Mouse (Mus musculus) CH12.LX (cell line): ENCODE results near the gene Anapc15-ps. TPM values are rescaled to one million over a fixed set of nuclear protein-coding genes. Genes with fewer than 3 reads are reported as not detected.

Experiments used
- DNase-seq: peaks from one replicate; pipeline ENCODE4 v3.0.0-alpha.2; 2013; ENCODE audit errors: extremely low read depth
- H3K27ac ChIP-seq: 2 replicates; pipeline ENCODE4 v1.5.1; 2012; ENCODE audit warnings: low read depth, mild to moderate bottlenecking, control low read depth, moderate library complexity; ENCODE audit not compliant: insufficient read depth
- H3K27me3 ChIP-seq: replicated peaks from 2 replicates; pipeline ENCODE3; 2012; ENCODE audit warnings: inconsistent platforms
- H3K36me3 ChIP-seq, 2 experiments: replicated peaks in 1 of 2; 2 replicates each; pipeline versions ENCODE3 to v1.6.1; 2012; ENCODE audit warnings: inconsistent platforms in 1 of 2, low read length in 1 of 2, mild to moderate bottlenecking in 1 of 2, mixed read lengths in 1 of 2, moderate library complexity in 1 of 2; ENCODE audit not compliant: control insufficient read depth in 1 of 2, insufficient read depth in 1 of 2
- H3K4me1 ChIP-seq, 2 experiments: 2 replicates each; pipeline ENCODE4 v1.6.1; 2012; ENCODE audit warnings: inconsistent platforms in 1 of 2, moderate library complexity in 1 of 2; ENCODE audit not compliant: insufficient read depth in 2 of 2, control insufficient read depth in 1 of 2
- H3K4me2 ChIP-seq: 2 replicates; pipeline ENCODE4 v1.6.1; 2012; ENCODE audit warnings: low read depth, mild to moderate bottlenecking, control low read depth; ENCODE audit not compliant: poor library complexity, insufficient read depth, severe bottlenecking
- H3K4me3 ChIP-seq, 3 experiments: fragments of 150-350 bp in 1 of 3; sonication (generic) in 1 of 3; replicated peaks in 1 of 3; 2 replicates each; pipeline versions ENCODE3 to v1.5.1; 2011 to 2012; ENCODE audit warnings: low read depth in 2 of 3, low read length in 2 of 3, mild to moderate bottlenecking in 2 of 3, moderate library complexity in 2 of 3, control low read depth in 1 of 3, improper control_type of control experiment in 1 of 3, inconsistent platforms in 1 of 3, mixed read lengths in 1 of 3; ENCODE audit not compliant: poor library complexity in 1 of 3
- H3K79me2 ChIP-seq: replicated peaks from 2 replicates; pipeline ENCODE4 v1.6.1; 2012; ENCODE audit warnings: mild to moderate bottlenecking, moderate library complexity; ENCODE audit not compliant: control insufficient read depth, poor library complexity, insufficient read depth, severe bottlenecking; ENCODE audit errors: extremely low read depth
- H3K9ac ChIP-seq: 2 replicates; pipeline ENCODE4 v1.6.1; 2012; ENCODE audit warnings: low read depth, mild to moderate bottlenecking, control low read depth, moderate library complexity; ENCODE audit not compliant: insufficient read depth
- H3K9me3 ChIP-seq: replicated peaks from 2 replicates; pipeline ENCODE3; 2012; ENCODE audit warnings: low read length, inconsistent platforms, mixed read lengths
- BHLHE40 ChIP-seq: IDR thresholded peaks from 2 replicates; pipeline ENCODE4 v1.6.1; 2011; ENCODE audit warnings: mild to moderate bottlenecking, low read depth, low read length, improper control_type of control experiment
- CHD1 ChIP-seq: IDR thresholded peaks from 2 replicates; pipeline ENCODE4 v1.6.1; 2012; ENCODE audit warnings: low read depth, low read length, improper control_type of control experiment, inconsistent platforms
- CHD2 ChIP-seq: IDR thresholded peaks from 2 replicates; pipeline ENCODE4 v1.6.1; 2011; ENCODE audit warnings: low read length, improper control_type of control experiment
- E2F4 ChIP-seq: IDR thresholded peaks from 2 replicates; pipeline ENCODE4 v1.6.1; 2011; ENCODE audit warnings: low read depth, low read length, improper control_type of control experiment; ENCODE audit not compliant: insufficient replicate concordance
- ELF1 ChIP-seq: IDR thresholded peaks from 2 replicates; pipeline ENCODE4 v1.6.1; 2014; ENCODE audit warnings: low read depth, mild to moderate bottlenecking, inconsistent platforms, low read length, improper control_type of control experiment
- ETS1 ChIP-seq: conservative IDR thresholded peaks from 2 replicates; pipeline ENCODE4 v1.6.1; 2012; ENCODE audit warnings: low read depth, mild to moderate bottlenecking, inconsistent platforms, low read length, improper control_type of control experiment, moderate library complexity
- HCFC1 ChIP-seq: IDR thresholded peaks from 2 replicates; pipeline ENCODE4 v1.6.1; 2012; ENCODE audit warnings: low read depth, mild to moderate bottlenecking, inconsistent platforms, low read length, improper control_type of control experiment
- IRF4 ChIP-seq: IDR thresholded peaks from 2 replicates; pipeline ENCODE4 v1.6.1; 2014; ENCODE audit warnings: low read depth, mild to moderate bottlenecking, inconsistent platforms, low read length, improper control_type of control experiment
- KAT2A ChIP-seq: IDR thresholded peaks from 2 replicates; pipeline ENCODE4 v1.6.1; 2012; ENCODE audit warnings: low read length, improper control_type of control experiment, inconsistent platforms; ENCODE audit not compliant: insufficient replicate concordance
- MAZ ChIP-seq: IDR thresholded peaks from 2 replicates; pipeline ENCODE4 v1.6.1; 2012; ENCODE audit warnings: low read depth, mild to moderate bottlenecking, inconsistent platforms, low read length, improper control_type of control experiment, moderate library complexity
- MXI1 ChIP-seq: IDR thresholded peaks from 2 replicates; pipeline ENCODE4 v1.6.1; 2011; ENCODE audit warnings: mild to moderate bottlenecking, low read depth, low read length, improper control_type of control experiment
- MYC ChIP-seq: IDR thresholded peaks from 2 replicates; pipeline ENCODE4 v1.6.1; 2011; ENCODE audit warnings: low read depth, mild to moderate bottlenecking, improper control_type of control experiment, low read length
- PAX5 ChIP-seq: IDR thresholded peaks from 2 replicates; pipeline ENCODE4 v1.6.1; 2012; ENCODE audit warnings: low read length, inconsistent platforms, mixed read lengths
- POLR2A ChIP-seq: IDR thresholded peaks from 2 replicates; pipeline ENCODE4 v1.6.1; 2011; ENCODE audit warnings: low read depth, mild to moderate bottlenecking, improper control_type of control experiment, low read length
- POLR2AphosphoS2 ChIP-seq: IDR thresholded peaks from 2 replicates; pipeline ENCODE4 v1.6.1; 2011; ENCODE audit warnings: low read depth, low read length, improper control_type of control experiment
- RAD21 ChIP-seq: IDR thresholded peaks from 2 replicates; pipeline ENCODE4 v1.6.1; 2011; ENCODE audit warnings: low read depth, mild to moderate bottlenecking, low read length, improper control_type of control experiment, moderate library complexity
- SMC3 ChIP-seq: IDR thresholded peaks from 2 replicates; pipeline ENCODE4 v1.6.1; 2011; ENCODE audit warnings: low read depth, low read length, improper control_type of control experiment
- USF2 ChIP-seq: conservative IDR thresholded peaks from 2 replicates; pipeline ENCODE4 v1.6.1; 2011; ENCODE audit warnings: low read depth, low read length, improper control_type of control experiment
- ZC3H11A ChIP-seq: IDR thresholded peaks from 2 replicates; pipeline ENCODE4 v1.6.1; 2012; ENCODE audit warnings: low read depth, mild to moderate bottlenecking, inconsistent platforms, low read length, improper control_type of control experiment
- ZKSCAN1 ChIP-seq: IDR thresholded peaks from 2 replicates; pipeline ENCODE4 v1.6.1; 2012; ENCODE audit warnings: low read depth, inconsistent platforms, low read length, improper control_type of control experiment, borderline replicate concordance
- dilution Hi-C: fragments of 300-500 bp; cut with MboI; formaldehyde crosslinking; loops from 2 replicates; pipeline ENCODE4 v1.14.3; 2020; ENCODE audit warnings: low sequenced_read_pairs; ENCODE audit not compliant: extremely low pct_unique_long_range_greater_than_20kb, extremely low pct_ligation_motif_present
- in situ Hi-C: fragments of 300-500 bp; cut with MboI; formaldehyde crosslinking; loops from 3 replicates; pipeline ENCODE4 v1.14.3; 2019; ENCODE audit warnings: low sequenced_read_pairs, low pct_ligation_motif_present, low pct_unique_long_range_greater_than_20kb, mixed read lengths
- polyA plus RNA-seq: library from polyadenylated mRNA; unstranded; fragments of >175 nt; gene quantifications from 2 replicates; pipeline ENCODE4 v1.2.1, GENCODE M21; 2012; ENCODE audit warnings: low read depth; ENCODE audit not compliant: insufficient read length
- total RNA-seq, 2 experiments: library from RNA; depleted of rRNA; stranded (reverse); fragments of 300-350 nt in 1 of 2; fragments of >200 nt in 1 of 2; gene quantifications; 2 replicates each; pipeline ENCODE4 v1.2.3; 2012 to 2014

Anapc15-ps gene
- total and polyA plus RNA-seq, 3 experiments, result 2.8 TPM; not detected in 2

DNA sequence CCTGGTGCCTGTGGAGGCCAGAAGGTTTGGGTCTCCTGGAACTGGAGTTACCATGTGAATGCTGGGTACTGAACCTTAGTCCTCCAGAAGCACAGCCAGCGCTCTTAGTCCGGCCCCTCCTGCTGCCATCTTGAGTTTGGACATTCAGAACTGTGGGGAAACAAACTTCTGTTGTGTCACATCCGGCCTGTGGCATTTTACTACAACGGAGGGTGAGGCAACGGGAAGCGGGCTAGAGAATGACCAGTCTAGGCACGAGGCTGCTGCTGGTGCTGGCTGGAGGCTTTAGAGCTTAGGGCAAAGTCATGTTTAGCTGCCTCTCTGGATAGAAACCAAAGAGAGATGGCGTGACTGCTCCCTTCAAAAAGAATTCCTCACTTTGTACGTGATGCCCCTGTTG is 39.0 kb downstream of the Anapc15-ps start:
- H3K9ac ChIP-seq, result no peak overlapping the region
- in situ Hi-C loops (no loop called here), dilution Hi-C loops (no loop called here)
- peaks cover 0 to 4% of the 10 kb centered on the region in 2 experiments; a peak in 1 of 4 replicates for H3K4me1 ChIP-seq
- H3K79me2 ChIP-seq, result no peaks in the 10 kb centered on the region
- H3K27me3 ChIP-seq, result no peaks in the 10 kb centered on the region
- DNase-seq, result no peak
- no peak overlapping the region for H3K4me3 ChIP-seq
- H3K36me3 ChIP-seq, result no peaks in the 10 kb centered on the region
- H3K4me2 ChIP-seq, result no peak overlapping the region
- TF ChIP-seq RAD21, result no peak
- no peak for TF ChIP-seq MAZ
- no peak for TF ChIP-seq BHLHE40
- TF ChIP-seq CHD1, result no peak
- no peak for TF ChIP-seq POLR2AphosphoS2
- no peak for TF ChIP-seq ELF1
- no peak for TF ChIP-seq IRF4
- TF ChIP-seq SMC3, result no peak
- TF ChIP-seq E2F4, result no peak
- TF ChIP-seq KAT2A, result no peak
- no peak for TF ChIP-seq ZKSCAN1
- TF ChIP-seq POLR2A, result no peak
- no peak overlapping the region for H3K27ac ChIP-seq
- H3K9me3 ChIP-seq, result no peaks in the 10 kb centered on the region

DNA sequence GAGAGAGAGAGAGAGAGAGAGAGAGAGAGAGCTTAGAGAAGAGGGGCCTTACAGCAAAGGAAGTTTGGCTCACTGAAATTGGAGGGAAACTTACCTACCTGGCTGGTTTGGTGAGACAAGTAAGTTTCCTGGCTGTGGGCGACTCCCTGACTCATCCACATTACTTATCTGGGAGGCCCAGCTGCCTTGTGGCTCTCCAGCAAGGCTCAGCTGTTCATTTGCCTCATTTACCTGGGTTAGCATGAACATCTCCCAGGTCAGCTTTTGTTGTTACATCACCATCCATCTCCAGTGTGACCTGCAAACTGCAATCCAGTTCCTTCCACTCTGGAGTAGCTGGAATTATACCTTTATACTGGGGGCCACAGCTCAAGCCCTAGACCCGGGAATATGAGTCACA is 41.7 kb downstream of the Anapc15-ps start:
- Histone ChIP-seq H3K4me3 (no peak overlapping the region), H3K27me3 (no peaks in the 10 kb centered on the region), H3K9me3 (no peaks in the 10 kb centered on the region), H3K4me1 (peaks cover 0 to 4% of the 10 kb centered on the region in 2 experiments; a peak in 1 of 4 replicates), H3K79me2 (no peaks in the 10 kb centered on the region), H3K36me3 (no peaks in the 10 kb centered on the region), H3K9ac (no peak overlapping the region), H3K4me2 (no peak overlapping the region), H3K27ac (no peak overlapping the region)
- dilution Hi-C loops, result no loop called here
- TF ChIP-seq USF2 (no peak), MYC (no peak), CHD2 (no peak), MXI1 (no peak), HCFC1 (no peak), IRF4 (no peak), KAT2A (no peak), PAX5 (no peak), ETS1 (no peak), ZC3H11A (no peak)
- in situ Hi-C loops, result no loop called here
- DNase-seq, result no peak
